Mouse (Mus musculus) layer of hippocampus, adult 18-20 months (tissue): Measurements from ENCODE around the gene Tldc1. TPM values are rescaled to one million over a fixed set of nuclear protein-coding genes. Genes with fewer than 3 reads are reported as not detected.
A peak's percentile ranks its signal among the peaks of the same experiment; 100 is the strongest.

Experiments
- DNase-seq, 2 experiments: peaks; one replicate each; pipeline ENCODE4 v3.0.0; 2022; ENCODE audit warnings: low spot score in 2 of 2
- long read RNA-seq: library from polyadenylated mRNA; stranded (forward); transcript quantifications from one replicate; pipeline ENCODE4 v2.0.0, GENCODE M21; 2021
- total RNA-seq, 2 experiments: library from RNA; stranded (reverse); gene quantifications; 2 replicates each; pipeline ENCODE4 v1.2.3; 2021

The Tldc1 gene
- 10 to 100 TPM; 13.8 to 15.1 TPM for total RNA-seq
- long read RNA-seq, transcript Tldc1-201 (8 exons, 3,085 nt): major isoform, 23 of 31 reads
- long read RNA-seq, partial matches to known transcripts: 1 of 31 reads
- long read RNA-seq, other reads (novel, unspliced or antisense): 6 of 31 reads

- peak; percentile 98 to 100 for DNase-seq
Measured at GRCm38 (mm10) chr8:119778263-119778662, at the start of gene Tldc1. Gene Tldc1, minus strand, starts transcription at chr8:119778416.

- no peak for DNase-seq
Measured at GRCm38 (mm10) chr8:119827721-119828153, 49.5 kb upstream of the Tldc1 start.

GRCm38 (mm10) chr8:119826982-119827381, 48.8 kb upstream of the Tldc1 start:
- DNase-seq: no peak

GRCm38 (mm10) chr8:119825950-119826730, 47.9 kb upstream of the Tldc1 start:
- no peak for DNase-seq

GRCm38 (mm10) chr8:119824809-119825273, 46.6 kb upstream of the Tldc1 start:
- no peak for DNase-seq

GRCm38 (mm10) chr8:119824100-119824499, 45.9 kb upstream of the Tldc1 start:
- peak in 1 of 2 experiments; percentile 67 for DNase-seq

GRCm38 (mm10) chr8:119823278-119823677, 45.1 kb upstream of the Tldc1 start:
- DNase-seq: no peak

GRCm38 (mm10) chr8:119821691-119822090, 43.5 kb upstream of the Tldc1 start:
- DNase-seq: no peak

GRCm38 (mm10) chr8:119819976-119820375, 41.8 kb upstream of the Tldc1 start:
- DNase-seq: no peak

- no peak for DNase-seq
Measured at GRCm38 (mm10) chr8:119819316-119819715, 41.1 kb upstream of the Tldc1 start.

GRCm38 (mm10) chr8:119817446-119817845, 39.2 kb upstream of the Tldc1 start:
- no peak for DNase-seq

GRCm38 (mm10) chr8:119816219-119816618, 38.0 kb upstream of the Tldc1 start:
- no peak for DNase-seq

- no peak for DNase-seq
Measured at GRCm38 (mm10) chr8:119812650-119813431, 34.6 kb upstream of the Tldc1 start.

GRCm38 (mm10) chr8:119811925-119812324, 33.7 kb upstream of the Tldc1 start:
- DNase-seq: no peak

- no peak for DNase-seq
Measured at GRCm38 (mm10) chr8:119810953-119811499, 32.8 kb upstream of the Tldc1 start.

- peak in 1 of 2 experiments; percentile 60 for DNase-seq
Measured at GRCm38 (mm10) chr8:119810127-119810868, 32.1 kb upstream of the Tldc1 start.

- DNase-seq: no peak
Measured at GRCm38 (mm10) chr8:119809620-119810019, 31.4 kb upstream of the Tldc1 start.

- no peak for DNase-seq
Measured at GRCm38 (mm10) chr8:119807687-119808086, 29.5 kb upstream of the Tldc1 start.

- DNase-seq: peak; percentile 80 to 87
Measured at GRCm38 (mm10) chr8:119806422-119807263, 28.4 kb upstream of the Tldc1 start.

- no peak for DNase-seq
Measured at GRCm38 (mm10) chr8:119805275-119805674, 27.1 kb upstream of the Tldc1 start.
